Mouse (Mus musculus) intestine, embryonic 16.5 days (tissue): ENCODE data around the gene Sys1. TPM values are rescaled to one million over a fixed set of nuclear protein-coding genes. Genes with fewer than 3 reads are reported as not detected.

Experiments
- ATAC-seq: fragments of 200-750 bp; cut with Nextera tagmentation; 2 replicates; pipeline ENCODE4 v1.8.0; 2017; ENCODE audit warnings: moderate TSS enrichment, moderate library complexity
- H3K27ac ChIP-seq: fragments of 300-500 bp; sonication (generic); 2 replicates; pipeline ENCODE4 v1.5.1; 2014; ENCODE audit warnings: mild to moderate bottlenecking, low read length
- H3K27me3 ChIP-seq: fragments of 300-500 bp; sonication (generic); replicated peaks from 2 replicates; pipeline ENCODE4 v1.6.1; 2014; ENCODE audit warnings: low read length, control low read depth, mixed read lengths; ENCODE audit not compliant: control insufficient read depth, insufficient read depth
- H3K36me3 ChIP-seq: fragments of 300-500 bp; sonication (generic); 2 replicates; pipeline ENCODE4 v1.6.1; 2014; ENCODE audit warnings: low read length, control low read depth; ENCODE audit not compliant: control insufficient read depth, insufficient read depth
- H3K4me1 ChIP-seq: fragments of 300-500 bp; sonication (generic); 2 replicates; pipeline ENCODE4 v1.6.1; 2014; ENCODE audit warnings: low read length, control low read depth, mixed read lengths; ENCODE audit not compliant: control insufficient read depth, insufficient read depth
- H3K4me2 ChIP-seq: fragments of 300-500 bp; sonication (generic); 2 replicates; pipeline ENCODE4 v1.6.1; 2014; ENCODE audit warnings: low read depth, low read length, control low read depth
- H3K4me3 ChIP-seq: fragments of 300-500 bp; sonication (generic); 2 replicates; pipeline ENCODE4 v1.5.1; 2014; ENCODE audit warnings: mild to moderate bottlenecking, low read length
- H3K9ac ChIP-seq: fragments of 300-500 bp; sonication (generic); 2 replicates; pipeline ENCODE4 v1.6.1; 2014; ENCODE audit warnings: low read depth, low read length
- H3K9me3 ChIP-seq: fragments of 300-500 bp; sonication (generic); 2 replicates; pipeline ENCODE4 v1.6.1; 2016; ENCODE audit warnings: low read length, control low read depth; ENCODE audit not compliant: control insufficient read depth
- WGBS: fragments of 180-500 bp; shearing (Covaris S2); extraction: QIAGEN DNeasy Blood & Tissue Kit; methylation state at CpG from one replicate; pipeline ENCODE4 v1.1.7; 2014; 5-methylcytosine and 5-hydroxymethylcytosine counted together
- polyA plus RNA-seq: library from polyadenylated mRNA; unstranded; fragments of >200 nt; fragmentation: Nextera tagmentation; extraction: Ambion mirVana; gene quantifications from 2 replicates; pipeline ENCODE4 v1.2.1, GENCODE M21; 2015

Sys1 gene
- polyA plus RNA-seq, 1 experiment from 2014 or later, result 56.4 TPM

GRCm38 (mm10) chr2:164514916-164515315 lies 58.2 kb downstream of the Sys1 start:
- Histone ChIP-seq H3K4me2 (no peak overlapping the region), H3K27ac (peak overlapping the region; percentile 57; the same call in 1 of the 2 replicates), H3K27me3 (no peaks in the 10 kb centered on the region), H3K9ac (no peak overlapping the region), H3K4me1 (peaks cover 22% of the 10 kb centered on the region), H3K36me3 (no peaks in the 10 kb centered on the region), H3K4me3 (no peak overlapping the region), H3K9me3 (no peaks in the 10 kb centered on the region; the same call in 1 of the 2 replicates)
- peak; percentile 81 for ATAC-seq
- WGBS, result 67% methylated on average over 3 of the region's 3 CpGs

GRCm38 (mm10) chr2:164515897-164516296 lies 59.1 kb downstream of the Sys1 start:
- WGBS, result 83% methylated on average over 9 of the region's 9 CpGs
- peak overlapping the region; percentile 73; the same call in 1 of the 2 replicates for H3K27ac ChIP-seq
- no peak overlapping the region for H3K4me2 ChIP-seq
- ATAC-seq, result no peak
- no peak overlapping the region for H3K9ac ChIP-seq
- no peak overlapping the region for H3K4me3 ChIP-seq
- H3K36me3 ChIP-seq, result no peaks in the 10 kb centered on the region
- no peaks in the 10 kb centered on the region for H3K27me3 ChIP-seq
- H3K4me1 ChIP-seq, result peaks cover 22% of the 10 kb centered on the region
- no peaks in the 10 kb centered on the region; the same call in 1 of the 2 replicates for H3K9me3 ChIP-seq

- Histone ChIP-seq H3K36me3 (no peaks in the 10 kb centered on the region), H3K4me1 (peaks cover 22% of the 10 kb centered on the region), H3K27me3 (no peaks in the 10 kb centered on the region), H3K4me2 (no peak overlapping the region), H3K9me3 (no peaks in the 10 kb centered on the region; the same call in 1 of the 2 replicates), H3K9ac (no peak overlapping the region), H3K27ac (no peak overlapping the region), H3K4me3 (no peak overlapping the region)
- ATAC-seq, result no peak
- 80% methylated on average over 11 of the region's 11 CpGs for WGBS
Measured at GRCm38 (mm10) chr2:164516592-164516991, 59.8 kb downstream of the Sys1 start.

- Histone ChIP-seq H3K9ac (peak overlapping the region; percentile 35; the same call in 1 of the 2 replicates), H3K27ac (peak overlapping the region; percentile 76), H3K27me3 (no peaks in the 10 kb centered on the region), H3K36me3 (no peaks in the 10 kb centered on the region), H3K4me1 (peaks cover 19% of the 10 kb centered on the region), H3K4me2 (no peak overlapping the region), H3K4me3 (no peak overlapping the region), H3K9me3 (no peaks in the 10 kb centered on the region; the same call in 1 of the 2 replicates)
- WGBS, result 36% methylated on average over 10 of the region's 10 CpGs
- ATAC-seq, result no peak
Measured at GRCm38 (mm10) chr2:164517485-164518221, 60.9 kb downstream of the Sys1 start.

GRCm38 (mm10) chr2:164518266-164519170 lies 61.8 kb downstream of the Sys1 start:
- Histone ChIP-seq H3K4me2 (no peak overlapping the region), H3K36me3 (no peaks in the 10 kb centered on the region), H3K27me3 (no peaks in the 10 kb centered on the region), H3K27ac (peak overlapping the region; percentile 76), H3K9me3 (no peaks in the 10 kb centered on the region; the same call in 1 of the 2 replicates), H3K9ac (peak overlapping the region; percentile 35; the same call in 1 of the 2 replicates), H3K4me1 (peaks cover 17% of the 10 kb centered on the region; the same call in 1 of the 2 replicates), H3K4me3 (no peak overlapping the region)
- peak; percentile 43 for ATAC-seq
- WGBS, result 35% methylated on average over 11 of the region's 11 CpGs

GRCm38 (mm10) chr2:164519171-164519526 lies 62.4 kb downstream of the Sys1 start:
- peak; percentile 5; the same call in 1 of the 2 replicates for ATAC-seq

GRCm38 (mm10) chr2:164520782-164521181 lies 64.0 kb downstream of the Sys1 start:
- 17% methylated on average over 3 of the region's 3 CpGs for WGBS
- no peak overlapping the region for H3K27ac ChIP-seq
- peaks cover 8% of the 10 kb centered on the region; the same call in 1 of the 2 replicates for H3K4me1 ChIP-seq

More at GRCm38 (mm10) chr2:164519171-164519526, 62.4 kb downstream of the Sys1 start:
- Histone ChIP-seq H3K27ac (peak overlapping the region; percentile 76), H3K4me3 (no peak overlapping the region), H3K27me3 (no peaks in the 10 kb centered on the region), H3K36me3 (no peaks in the 10 kb centered on the region), H3K9ac (no peak overlapping the region), H3K9me3 (no peaks in the 10 kb centered on the region; the same call in 1 of the 2 replicates), H3K4me2 (no peak overlapping the region), H3K4me1 (peaks cover 15% of the 10 kb centered on the region; the same call in 1 of the 2 replicates)
- 37% methylated on average over 6 of the region's 6 CpGs for WGBS

GRCm38 (mm10) chr2:164521841-164522240 lies 65.1 kb downstream of the Sys1 start:
- Histone ChIP-seq H3K4me1 (peaks cover 8% of the 10 kb centered on the region; the same call in 1 of the 2 replicates), H3K9ac (no peak overlapping the region), H3K9me3 (no peaks in the 10 kb centered on the region), H3K4me3 (no peak overlapping the region), H3K4me2 (no peak overlapping the region), H3K36me3 (no peaks in the 10 kb centered on the region), H3K27ac (no peak overlapping the region), H3K27me3 (no peaks in the 10 kb centered on the region)
- ATAC-seq, result no peak
- WGBS, result 18% methylated on average over 11 of the region's 11 CpGs

More at GRCm38 (mm10) chr2:164520782-164521181, 64.0 kb downstream of the Sys1 start:
- no peak overlapping the region for H3K9ac ChIP-seq
- peak; percentile 68 for ATAC-seq
- no peaks in the 10 kb centered on the region; the same call in 1 of the 2 replicates for H3K9me3 ChIP-seq
- no peak overlapping the region for H3K4me3 ChIP-seq
- no peak overlapping the region for H3K4me2 ChIP-seq
- H3K27me3 ChIP-seq, result no peaks in the 10 kb centered on the region
- H3K36me3 ChIP-seq, result no peaks in the 10 kb centered on the region

GRCm38 (mm10) chr2:164522280-164522679 lies 65.5 kb downstream of the Sys1 start:
- peaks cover 8% of the 10 kb centered on the region; the same call in 1 of the 2 replicates for H3K4me1 ChIP-seq
- H3K27ac ChIP-seq, result no peak overlapping the region
- H3K36me3 ChIP-seq, result no peaks in the 10 kb centered on the region
- no peak overlapping the region for H3K4me3 ChIP-seq
- H3K9ac ChIP-seq, result no peak overlapping the region
- WGBS, result 38% methylated on average over 8 of the region's 8 CpGs
- H3K9me3 ChIP-seq, result no peaks in the 10 kb centered on the region
- ATAC-seq, result no peak
- H3K4me2 ChIP-seq, result no peak overlapping the region
- no peaks in the 10 kb centered on the region for H3K27me3 ChIP-seq
